Mouse (Mus musculus): ENCODE data around the gene Cnbd2. TPM values are rescaled to one million over a fixed set of nuclear protein-coding genes. Genes with fewer than 3 reads are reported as not detected.
A peak's percentile ranks its signal among the peaks of the same experiment; 100 is the strongest.

The Cnbd2 gene
- total RNA-seq, 2 experiments from 2014 or later, result 4.9 to 7.2 TPM

GRCm38 (mm10) chr2:156420694-156421380 lies 108.7 kb downstream of the Cnbd2 start, which contains the start of gene Epb41l1:
TSS of gene Epb41l1 (plus strand) at chr2:156420909.
- intact Hi-C loops (cut with DNase I), result loop anchor here (5.0 kb wide), 2 partner anchors 56 to 76 kb away; no protein-coding TSS in a partner anchor
- DNase-seq (ENCODE audit: low spot score in 2 of 2), result peak; percentile 21 to 35

GRCm38 (mm10) chr2:156421381-156422110 lies 109.4 kb downstream of the Cnbd2 start:
- intact Hi-C loops (cut with DNase I), result loop anchor here (5.0 kb wide), 2 partner anchors 56 to 76 kb away; no protein-coding TSS in a partner anchor
- peak; percentile 63 to 75 for DNase-seq (ENCODE audit: low spot score in 2 of 2)

- intact Hi-C loops (cut with DNase I), result loop anchor here (5.0 kb wide), 2 partner anchors 55 to 75 kb away; no protein-coding TSS in a partner anchor
- DNase-seq (ENCODE audit: low spot score in 2 of 2), result no peak
These were observed 110.5 kb downstream of the Cnbd2 start for GRCm38 (mm10) chr2:156422631-156423030.

- intact Hi-C loops (cut with DNase I), result loop anchor here (5.0 kb wide), 2 partner anchors 54 to 74 kb away; no protein-coding TSS in a partner anchor
- DNase-seq (ENCODE audit: low spot score in 2 of 2), result no peak
These were observed 111.6 kb downstream of the Cnbd2 start for GRCm38 (mm10) chr2:156423672-156424071.

Small RNA genes within 50 kb of the gene (microRNA-seq; reads per million reads assigned to microRNA genes)
- gene Gm22758 (not detected), gene Gm22759 (not detected)

Other genes with a start within 250 kb of the Cnbd2 start
- 1 to 10 TPM; 3.9 to 4.5 TPM for gene Spag4, start 247.1 kb upstream of the Cnbd2 start, total RNA-seq (2021)
- 10 to 100 TPM; 21.7 to 29.5 TPM for gene Cpne1, start 200.3 kb upstream of the Cnbd2 start, total RNA-seq (2021)
- gene Rbm12, start 200.3 kb upstream of the Cnbd2 start, total RNA-seq (2021), result 10 to 100 TPM; 22.3 to 26.9 TPM
- 10 to 100 TPM; 19.2 to 22.8 TPM for gene Gm28036, start 185.2 kb upstream of the Cnbd2 start, total RNA-seq (2021)
- 100 to 1,000 TPM; 143 to 169 TPM for gene Romo1, start 168.3 kb upstream of the Cnbd2 start, total RNA-seq (2021)
- gene Nfs1, start 168.1 kb upstream of the Cnbd2 start, total RNA-seq (2021), result 10 to 100 TPM; 39.2 to 40.4 TPM
- gene Rbm39, start 132.1 kb upstream of the Cnbd2 start, total RNA-seq (2021), result 100 to 1,000 TPM; 223 to 344 TPM
- 10 to 100 TPM; 68.9 to 77.7 TPM for gene Phf20, start 115.8 kb upstream of the Cnbd2 start, total RNA-seq (2021)
- 100 to 1,000 TPM in 1 of 2 experiments, 10 to 100 TPM in 1; 86.2 to 105 TPM for gene Scand1, start 405 bp downstream of the Cnbd2 start, total RNA-seq (2021)
- 100 to 1,000 TPM; 346 to 360 TPM for gene Epb41l1, start 108.6 kb downstream of the Cnbd2 start, total RNA-seq (2021)
- 10 to 100 TPM; 34.5 to 38.8 TPM for gene Aar2, start 235.3 kb downstream of the Cnbd2 start, total RNA-seq (2021)